Mouse (Mus musculus) left cerebral cortex, postnatal 14 days (tissue): Measurements from ENCODE around the gene Ror1. TPM values are rescaled to one million over a fixed set of nuclear protein-coding genes. Genes with fewer than 3 reads are reported as not detected.

Experiments
- DNase-seq, 2 experiments: peaks; one replicate each; pipeline ENCODE4 v3.0.0; 2021 to 2022; ENCODE audit warnings: low spot score in 2 of 2, mixed read lengths in 1 of 2
- intact Hi-C: fragments of 180-260 bp; cut with DNase I; formaldehyde crosslinking; loops from one replicate; pipeline ENCODE4 v1.15.1; 2025
- total RNA-seq, 2 experiments: library from RNA; stranded (reverse); gene quantifications; 2 replicates each; pipeline ENCODE4 v1.2.3; 2021

The Ror1 gene
- total RNA-seq, 2 experiments from 2014 or later: 1.0 to 1.2 TPM

GRCm38 (mm10) chr4:100141626-100142025 is 46.0 kb downstream of the Ror1 start:
- intact Hi-C loops: no loop called here
- DNase-seq: no peak

- DNase-seq: no peak
- intact Hi-C loops: no loop called here
Measured at GRCm38 (mm10) chr4:100144744-100145143, 49.2 kb downstream of the Ror1 start.

- peak in 1 of 2 experiments; percentile 23 for DNase-seq
- intact Hi-C loops: no loop called here
Measured at GRCm38 (mm10) chr4:100150797-100151196, 55.2 kb downstream of the Ror1 start.

GRCm38 (mm10) chr4:100154560-100155130 is 59.1 kb downstream of the Ror1 start:
- DNase-seq: no peak
- intact Hi-C loops: no loop called here

GRCm38 (mm10) chr4:100155731-100156130 is 60.1 kb downstream of the Ror1 start:
- DNase-seq: no peak
- intact Hi-C loops: no loop called here

- no peak for DNase-seq
- intact Hi-C loops: no loop called here
Measured at GRCm38 (mm10) chr4:100158401-100158800, 62.8 kb downstream of the Ror1 start.

- intact Hi-C loops: no loop called here
- peak in 1 of 2 experiments; percentile 6 for DNase-seq
Measured at GRCm38 (mm10) chr4:100160156-100160555, 64.6 kb downstream of the Ror1 start.

- intact Hi-C loops: no loop called here
- DNase-seq: no peak
Measured at GRCm38 (mm10) chr4:100165790-100166189, 70.2 kb downstream of the Ror1 start.

- DNase-seq: no peak
- intact Hi-C loops: no loop called here
Measured at GRCm38 (mm10) chr4:100166871-100167270, 71.3 kb downstream of the Ror1 start.

GRCm38 (mm10) chr4:100169683-100170082 is 74.1 kb downstream of the Ror1 start:
- peak; percentile 10 to 15 for DNase-seq
- intact Hi-C loops: no loop called here

GRCm38 (mm10) chr4:100170161-100170650 is 74.6 kb downstream of the Ror1 start:
- intact Hi-C loops: no loop called here
- DNase-seq: no peak

GRCm38 (mm10) chr4:100170743-100171142 is 75.2 kb downstream of the Ror1 start:
- no peak for DNase-seq
- intact Hi-C loops: no loop called here

- DNase-seq: no peak
- intact Hi-C loops: no loop called here
Measured at GRCm38 (mm10) chr4:100171483-100171898, 75.9 kb downstream of the Ror1 start.

GRCm38 (mm10) chr4:100175594-100175993 is 80.0 kb downstream of the Ror1 start:
- intact Hi-C loops: no loop called here
- no peak for DNase-seq

GRCm38 (mm10) chr4:100178316-100178715 is 82.7 kb downstream of the Ror1 start:
- intact Hi-C loops: no loop called here
- DNase-seq: no peak

GRCm38 (mm10) chr4:100181676-100182075 is 86.1 kb downstream of the Ror1 start:
- no peak for DNase-seq
- intact Hi-C loops: no loop called here

- DNase-seq: no peak
- intact Hi-C loops: no loop called here
Measured at GRCm38 (mm10) chr4:100186781-100187180, 91.2 kb downstream of the Ror1 start.

- no peak for DNase-seq
- intact Hi-C loops: no loop called here
Measured at GRCm38 (mm10) chr4:100187563-100188200, 92.1 kb downstream of the Ror1 start.

GRCm38 (mm10) chr4:100188201-100188699 is 92.7 kb downstream of the Ror1 start:
- DNase-seq: peak in 1 of 2 experiments; percentile 4
- intact Hi-C loops: no loop called here

GRCm38 (mm10) chr4:100191483-100191882 is 95.9 kb downstream of the Ror1 start:
- intact Hi-C loops: no loop called here
- no peak for DNase-seq

- intact Hi-C loops: no loop called here
- DNase-seq: peak in 1 of 2 experiments; percentile 19
Measured at GRCm38 (mm10) chr4:100194136-100194535, 98.5 kb downstream of the Ror1 start.
